Mouse (Mus musculus) frontal cortex, postnatal 14 days (tissue): Measurements from ENCODE around the gene Prr19.
"Not testable (repeated sequence)": the region's sequence is repeated elsewhere in the genome, so short reads cannot be mapped to it uniquely, and the experiment has no call there.

Experiments
- DNase-seq, 2 experiments: peaks; one replicate each; pipeline ENCODE4 v3.0.0; 2022; ENCODE audit warnings: low spot score in 2 of 2

The Prr19 gene

GRCm38 (mm10) chr7:25301063-25301462 lies at the start of gene Prr19:
TSS of gene Prr19 (plus strand) at chr7:25301411.
- no peak for DNase-seq

DNA sequence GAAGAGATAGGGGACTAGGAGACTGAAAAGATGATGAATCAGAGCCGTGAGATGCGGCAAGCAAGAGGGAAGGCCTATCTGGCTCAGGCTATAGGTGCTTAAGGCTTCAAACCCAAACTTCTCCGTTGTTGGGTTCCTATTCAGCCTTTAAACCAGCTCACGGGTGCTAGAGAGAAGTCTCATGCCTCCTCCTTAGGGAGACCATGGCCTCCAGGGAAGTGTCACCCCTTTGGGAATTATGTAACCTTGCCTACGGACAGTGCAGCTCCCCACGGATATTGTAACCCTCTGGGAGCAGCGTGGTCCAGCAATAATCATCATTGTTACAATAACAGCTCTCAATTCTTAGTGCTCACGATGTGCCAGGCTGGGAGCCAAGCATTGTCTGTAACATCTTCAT lies 49.4 kb upstream of the Prr19 start:
- no peak for DNase-seq

- no peak for DNase-seq
Observed at GRCm38 (mm10) chr7:25261896-25262295, 39.3 kb upstream of the Prr19 start.

GRCm38 (mm10) chr7:25263968-25264870 lies 37.0 kb upstream of the Prr19 start:
- no peak for DNase-seq

DNA sequence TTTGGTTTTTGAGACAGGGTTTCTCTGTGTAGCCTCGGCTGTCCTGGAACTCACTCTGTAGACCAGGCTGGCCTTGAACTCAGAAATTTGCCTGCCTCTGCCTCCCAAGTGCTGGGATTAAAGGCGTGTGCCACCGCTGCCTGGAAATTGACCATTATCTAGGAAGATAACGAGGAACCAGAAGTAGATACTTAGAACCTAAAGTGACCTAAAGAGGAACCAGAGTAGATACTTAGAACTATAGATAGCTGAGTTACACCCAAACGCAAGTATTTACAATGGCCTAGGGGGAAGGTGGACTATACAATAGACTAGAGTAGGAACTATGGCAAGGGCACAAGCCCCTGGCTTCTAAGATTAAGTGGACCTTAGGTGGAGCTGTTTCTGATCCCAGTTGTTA lies 35.5 kb upstream of the Prr19 start:
- not testable (repeated sequence) for DNase-seq

- DNase-seq: no peak
Observed at GRCm38 (mm10) chr7:25266180-25266962, 34.8 kb upstream of the Prr19 start.

DNA sequence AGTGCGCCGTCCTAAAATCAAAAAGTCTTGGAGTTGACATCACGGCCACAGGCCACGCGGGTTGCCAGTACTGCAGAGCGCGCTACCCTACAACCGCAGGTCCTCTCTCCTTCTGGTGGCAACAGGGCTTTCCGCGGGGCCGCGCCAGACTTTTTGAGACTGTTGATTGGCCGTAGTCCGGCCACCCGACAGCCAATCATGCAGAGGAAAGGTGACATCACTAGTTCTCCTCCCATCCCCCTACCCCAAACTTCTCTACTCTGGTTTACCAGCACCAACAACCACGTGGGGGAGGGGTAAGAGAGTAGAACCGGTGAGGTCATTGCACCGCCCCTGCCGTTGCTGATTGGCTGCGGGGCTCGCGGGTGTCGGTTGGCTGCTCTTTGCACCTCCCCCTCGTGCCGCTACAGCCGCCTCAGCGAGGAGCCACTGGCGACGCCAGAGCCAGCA lies 33.9 kb upstream of the Prr19 start, which contains the start of gene Cic:
Cic (plus strand) TSS at position 404 of the 450 bp plus-strand sequence.
- peak; percentile 99 for DNase-seq

DNA sequence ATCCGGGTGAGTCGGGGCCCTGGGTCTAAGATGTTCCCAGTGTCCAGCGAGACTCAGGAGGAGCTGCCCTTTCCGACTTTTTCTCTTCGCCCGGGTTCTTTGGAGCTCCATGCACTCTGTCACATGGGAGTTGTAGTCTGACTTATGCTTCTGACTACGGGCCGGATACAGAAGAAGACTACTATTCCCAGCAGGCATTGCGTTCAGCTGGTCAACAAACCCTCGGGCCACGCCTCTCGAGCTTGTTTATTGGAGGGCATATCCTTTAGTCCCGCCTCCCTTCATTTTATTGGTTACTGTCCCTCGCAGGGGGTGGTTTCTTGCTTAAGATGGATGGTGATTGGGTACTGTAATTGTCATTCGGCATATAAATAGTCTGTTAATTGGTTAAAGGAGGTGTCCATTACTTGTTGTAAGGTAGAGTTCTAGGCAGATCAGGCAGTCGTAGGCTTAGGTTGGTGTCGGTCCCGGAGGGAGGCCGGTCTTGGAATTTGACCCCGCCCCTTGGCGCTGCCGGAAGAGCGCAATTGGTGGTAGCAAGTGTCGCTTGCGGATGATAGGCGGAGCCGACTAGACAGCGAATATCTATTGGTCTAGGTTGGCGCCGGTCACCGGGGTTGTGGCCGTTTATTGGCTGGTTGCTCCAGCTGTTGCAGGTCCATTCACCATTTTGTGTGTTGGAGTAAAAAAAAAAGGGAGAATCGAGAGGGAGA lies 33.3 kb upstream of the Prr19 start:
- peak; percentile 99 to 100 for DNase-seq

- DNase-seq: no peak
Observed at GRCm38 (mm10) chr7:25268588-25268987, 32.6 kb upstream of the Prr19 start.

DNA sequence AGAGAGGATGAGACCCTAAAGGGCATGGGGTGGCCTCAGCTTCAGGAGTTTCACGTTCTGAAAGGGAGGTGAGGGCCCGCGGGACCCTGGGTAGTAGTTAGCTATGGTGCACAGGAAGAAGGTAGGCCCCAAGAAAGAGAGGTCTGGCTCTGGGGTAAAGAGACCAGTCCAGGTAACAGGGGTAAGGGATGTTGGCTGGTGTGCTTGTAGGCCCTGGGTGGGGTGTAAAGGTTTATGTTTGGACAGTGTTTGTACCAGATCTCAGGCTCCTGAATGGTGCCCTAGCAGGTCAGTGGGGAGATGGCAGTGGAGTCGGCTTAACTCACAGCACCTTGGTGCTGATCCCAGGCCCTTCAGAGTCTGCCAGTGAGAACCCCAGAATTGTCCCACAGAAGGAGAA lies 32.2 kb upstream of the Prr19 start:
- DNase-seq: no peak

GRCm38 (mm10) chr7:25269545-25270271 lies 31.5 kb upstream of the Prr19 start:
- DNase-seq: no peak

GRCm38 (mm10) chr7:25270652-25271633 lies 30.3 kb upstream of the Prr19 start:
- DNase-seq: no peak

DNA sequence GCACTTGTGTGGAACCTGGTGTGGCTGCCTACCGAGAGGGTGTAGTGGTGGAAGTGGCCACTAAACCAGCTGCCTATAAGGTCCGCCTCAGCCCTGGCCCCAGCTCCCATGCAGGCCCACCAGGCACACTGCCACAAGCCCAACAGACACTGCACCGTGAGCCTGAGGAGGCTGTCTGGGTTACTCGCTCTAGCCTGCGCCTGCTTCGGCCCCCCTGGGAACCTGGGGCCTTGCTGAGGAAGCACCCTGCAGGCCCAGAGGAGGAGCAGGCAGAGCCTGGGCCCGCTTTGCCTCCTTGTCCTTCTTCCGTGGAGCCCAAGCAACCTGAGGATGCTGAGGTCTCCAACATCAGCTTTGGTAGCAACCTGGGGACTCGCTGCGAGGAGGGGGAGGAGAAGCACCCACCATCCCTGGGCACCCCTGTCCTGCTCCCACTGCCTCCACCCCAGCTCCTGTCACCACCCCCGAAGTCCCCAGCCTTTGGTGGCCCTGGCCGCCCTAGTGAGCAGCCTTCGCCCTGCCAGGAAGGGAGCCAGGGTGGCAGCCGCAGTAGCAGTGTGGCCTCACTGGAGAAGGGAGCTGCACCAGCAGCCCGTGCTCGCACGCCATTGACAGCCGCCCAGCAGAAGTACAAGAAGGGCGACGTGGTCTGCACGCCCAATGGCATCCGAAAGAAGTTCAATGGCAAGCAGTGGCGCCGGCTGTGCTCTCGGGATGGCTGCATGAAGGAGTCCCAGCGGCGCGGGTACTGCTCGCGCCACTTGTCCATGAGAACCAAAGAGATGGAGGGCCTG lies 29.4 kb upstream of the Prr19 start:
- DNase-seq: no peak

DNA sequence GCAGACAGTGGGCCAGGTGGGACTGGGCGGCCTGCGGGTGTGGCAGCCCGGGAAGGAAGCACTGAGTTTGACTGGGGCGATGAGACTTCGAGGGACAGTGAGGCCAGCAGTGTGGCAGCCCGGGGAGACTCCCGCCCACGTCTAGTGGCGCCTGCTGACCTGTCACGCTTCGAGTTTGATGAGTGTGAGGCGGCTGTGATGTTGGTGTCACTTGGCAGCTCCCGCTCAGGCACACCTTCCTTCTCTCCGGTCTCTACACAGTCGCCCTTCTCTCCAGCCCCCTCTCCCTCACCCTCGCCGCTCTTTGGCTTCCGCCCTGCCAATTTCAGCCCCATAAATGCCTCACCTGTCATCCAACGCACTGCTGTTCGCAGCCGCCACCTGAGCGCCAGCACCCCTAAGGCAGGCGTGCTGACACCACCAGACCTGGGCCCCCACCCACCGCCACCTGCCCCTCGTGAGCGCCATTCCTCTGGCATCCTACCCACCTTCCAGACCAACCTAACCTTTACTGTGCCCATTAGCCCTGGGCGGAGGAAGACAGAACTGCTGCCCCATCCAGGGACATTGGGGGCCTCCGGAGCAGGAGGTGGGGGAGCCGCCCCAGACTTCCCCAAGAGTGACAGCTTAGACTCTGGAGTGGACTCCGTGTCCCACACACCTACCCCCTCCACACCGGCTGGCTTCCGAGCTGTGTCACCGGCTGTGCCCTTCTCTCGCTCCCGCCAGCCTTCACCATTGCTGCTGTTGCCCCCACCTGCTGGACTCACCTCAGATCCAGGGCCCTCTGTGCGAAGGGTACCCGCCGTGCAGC lies 28.6 kb upstream of the Prr19 start:
- no peak for DNase-seq

DNA sequence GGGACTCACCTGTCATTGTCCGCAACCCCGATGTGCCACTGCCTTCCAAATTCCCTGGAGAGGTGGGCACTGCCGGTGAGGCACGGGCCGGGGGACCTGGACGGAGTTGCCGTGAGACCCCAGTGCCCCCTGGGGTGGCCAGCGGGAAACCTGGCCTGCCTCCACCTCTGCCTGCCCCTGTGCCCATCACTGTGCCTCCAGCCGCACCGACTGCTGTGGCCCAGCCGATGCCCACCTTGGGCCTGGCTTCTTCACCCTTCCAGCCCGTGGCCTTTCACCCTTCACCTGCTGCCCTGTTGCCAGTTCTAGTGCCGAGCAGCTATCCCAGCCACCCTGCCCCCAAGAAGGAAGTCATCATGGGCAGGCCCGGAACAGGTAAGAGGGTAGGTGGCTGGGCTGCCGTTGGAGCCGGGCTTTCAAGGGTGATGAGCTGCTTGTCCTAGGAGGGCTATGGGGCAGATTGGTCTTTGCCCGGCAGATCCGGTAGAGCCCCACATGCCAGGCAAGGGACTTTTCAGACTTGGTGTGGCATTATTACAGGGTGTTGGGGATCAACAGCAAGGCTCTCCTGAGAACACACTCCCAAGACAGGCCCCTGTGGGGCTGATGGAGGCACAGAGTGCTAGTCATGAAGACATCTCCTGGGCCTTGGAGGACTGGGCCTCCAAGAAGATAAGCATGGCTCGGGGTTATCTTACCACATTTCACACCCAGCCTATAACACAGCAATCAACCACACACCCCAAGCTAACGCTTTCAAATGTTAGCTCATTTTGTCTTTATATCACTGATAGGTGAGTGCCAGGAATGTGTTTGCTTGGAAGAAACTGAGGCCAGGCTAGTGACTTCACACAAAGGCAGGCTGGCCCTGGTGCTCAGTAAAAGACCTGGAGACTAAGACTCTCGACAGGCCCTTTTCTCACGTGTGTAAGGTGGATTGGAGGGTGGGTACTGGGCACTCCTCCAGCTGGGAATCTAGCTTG lies 27.7 kb upstream of the Prr19 start:
- DNase-seq: no peak

- no peak for DNase-seq
Observed at GRCm38 (mm10) chr7:25274571-25274970, 26.6 kb upstream of the Prr19 start.

DNA sequence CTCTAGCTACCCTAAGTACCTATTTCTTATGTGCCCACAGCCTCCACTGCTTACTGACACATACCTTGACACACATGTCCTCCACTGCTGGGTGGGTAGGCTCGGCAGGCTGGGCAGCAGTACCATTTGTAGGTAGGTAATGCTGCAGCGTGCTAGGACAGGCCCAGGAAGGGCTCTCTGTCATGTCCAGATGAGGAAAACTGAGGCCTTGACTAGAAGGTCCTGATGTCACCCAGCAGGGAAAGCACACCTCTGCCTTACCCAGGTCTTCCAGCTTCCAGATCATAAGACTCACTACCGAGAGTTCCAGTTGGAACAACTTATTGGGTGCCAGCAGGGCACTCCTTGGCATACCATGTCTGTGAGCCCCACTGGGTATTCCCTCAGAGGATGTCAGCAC lies 26.2 kb upstream of the Prr19 start:
- DNase-seq: no peak
